Mouse (Mus musculus) neural tube, embryonic 15.5 days (tissue): ENCODE data around the gene Fgd5. TPM values are rescaled to one million over a fixed set of nuclear protein-coding genes. Genes with fewer than 3 reads are reported as not detected.

ENCODE experiments used
- ATAC-seq: fragments of 200-750 bp; cut with Nextera tagmentation; 2 replicates; pipeline ENCODE4 v1.8.0; 2017; ENCODE audit warnings: mild to moderate bottlenecking, moderate TSS enrichment, moderate library complexity; ENCODE audit not compliant: low FRiP score
- H3K27ac ChIP-seq: fragments of 300-500 bp; sonication (generic); replicated peaks from 2 replicates; pipeline ENCODE4 v1.5.1; 2015; ENCODE audit warnings: mild to moderate bottlenecking, inconsistent platforms
- H3K27me3 ChIP-seq: fragments of 300-500 bp; sonication (generic); replicated peaks from 2 replicates; pipeline ENCODE4 v1.6.1; 2015; ENCODE audit warnings: inconsistent platforms
- H3K36me3 ChIP-seq: fragments of 300-500 bp; sonication (generic); 2 replicates; pipeline ENCODE4 v1.6.1; 2015; ENCODE audit warnings: inconsistent platforms
- H3K4me1 ChIP-seq: fragments of 300-500 bp; sonication (generic); 2 replicates; pipeline ENCODE4 v1.6.1; 2015; ENCODE audit warnings: inconsistent platforms
- H3K4me2 ChIP-seq: fragments of 300-500 bp; sonication (generic); 2 replicates; pipeline ENCODE4 v1.6.1; 2015; ENCODE audit warnings: inconsistent platforms, mild to moderate bottlenecking, moderate library complexity
- H3K4me3 ChIP-seq: fragments of 300-500 bp; sonication (generic); replicated peaks from 2 replicates; pipeline ENCODE4 v1.5.1; 2015; ENCODE audit warnings: mild to moderate bottlenecking, inconsistent platforms
- H3K9ac ChIP-seq: fragments of 300-500 bp; sonication (generic); replicated peaks from 2 replicates; pipeline ENCODE4 v1.6.1; 2015; ENCODE audit warnings: mild to moderate bottlenecking, inconsistent platforms
- H3K9me3 ChIP-seq: fragments of 300-500 bp; sonication (generic); replicated peaks from 2 replicates; pipeline ENCODE4 v1.6.1; 2016; ENCODE audit warnings: inconsistent platforms
- WGBS: fragments of 180-500 bp; shearing (Covaris S2); methylation state at CpG from one replicate; pipeline ENCODE4 v1.1.7; 2015; ENCODE audit warnings: mixed read lengths; 5-methylcytosine and 5-hydroxymethylcytosine counted together
- polyA plus RNA-seq: library from polyadenylated mRNA; unstranded; fragments of >200 nt; fragmentation: Nextera tagmentation; extraction: Ambion mirVana; gene quantifications from 2 replicates; pipeline ENCODE4 v1.2.1, GENCODE M21; 2015

Fgd5 gene
- polyA plus RNA-seq, 1 experiment from 2014 or later = 17.6 TPM

GRCm38 (mm10) chr6:92100679-92101360, 122.1 kb downstream of the Fgd5 start:
- H3K4me2 ChIP-seq = no peak overlapping the region
- no peak overlapping the region for H3K4me3 ChIP-seq
- ATAC-seq = no peak
- H3K4me1 ChIP-seq = no peaks in the 10 kb centered on the region
- no peaks in the 10 kb centered on the region for H3K36me3 ChIP-seq
- H3K27ac ChIP-seq = no peak overlapping the region
- H3K9ac ChIP-seq = no peak overlapping the region
- H3K27me3 ChIP-seq = no peaks in the 10 kb centered on the region
- 72% methylated on average over 2 of the region's 2 CpGs for WGBS
- H3K9me3 ChIP-seq = no peaks in the 10 kb centered on the region

GRCm38 (mm10) chr6:92124547-92124946, 145.9 kb downstream of the Fgd5 start:
- no peak for ATAC-seq
- H3K27ac ChIP-seq = no peak overlapping the region
- H3K27me3 ChIP-seq = no peaks in the 10 kb centered on the region
- no peak overlapping the region for H3K9ac ChIP-seq
- no peak overlapping the region for H3K4me2 ChIP-seq
- no peaks in the 10 kb centered on the region for H3K36me3 ChIP-seq
- no peaks in the 10 kb centered on the region for H3K4me1 ChIP-seq
- H3K4me3 ChIP-seq = no peak overlapping the region
- no peaks in the 10 kb centered on the region for H3K9me3 ChIP-seq

Other genes starting within 250 kb of the Fgd5 start
- 7.7 and 8.6 TPM in 2 replicates for gene Grip2, start 151.6 kb upstream of the Fgd5 start, polyA plus RNA-seq
- gene Ccdc174, start 100.8 kb upstream of the Fgd5 start, polyA plus RNA-seq = 39.7 and 42.1 TPM in 2 replicates
- 1.4 and 1.5 TPM in 2 replicates for gene 4930590J08Rik, start 76.1 kb upstream of the Fgd5 start, polyA plus RNA-seq
- 26.7 and 34.5 TPM in 2 replicates for gene Nr2c2, start 112.5 kb downstream of the Fgd5 start, polyA plus RNA-seq
- 85.2 and 88.3 TPM in 2 replicates for gene Mrps25, start 205.2 kb downstream of the Fgd5 start, polyA plus RNA-seq
- 31.2 and 31.6 TPM in 2 replicates for gene Rbsn, start 236.0 kb downstream of the Fgd5 start, polyA plus RNA-seq